Mouse (Mus musculus) brain, embryonic 14.5 days (tissue): ENCODE measurements around the gene Gemin2.

Experiments
- CTCF ChIP-seq: fragments of 200-500 bp; IDR thresholded peaks from 2 replicates; pipeline ENCODE4 v1.5.1; 2012; ENCODE audit warnings: inconsistent platforms, mild to moderate bottlenecking, moderate library complexity, borderline replicate concordance; ENCODE audit not compliant: insufficient read depth, insufficient read length; ENCODE audit errors: extremely low read depth
- POLR2A ChIP-seq: fragments of 200-500 bp; IDR thresholded peaks from 2 replicates; pipeline ENCODE4 v1.6.1; 2012; ENCODE audit warnings: mild to moderate bottlenecking, inconsistent platforms, borderline replicate concordance; ENCODE audit not compliant: poor library complexity, insufficient read depth, insufficient read length, severe bottlenecking; ENCODE audit errors: extremely low read depth

- no peak for TF ChIP-seq CTCF
- TF ChIP-seq POLR2A, result peak; percentile 74; the same call in 1 of the 2 replicates
Measured at GRCm38 (mm10) chr12:59011844-59012709, 1.1 kb upstream of the Gemin2 start, which contains the start of gene Sec23a.
